Mouse (Mus musculus): ENCODE measurements around the gene Ctsz.

Gene Ctsz

GRCm38 (mm10) chr2:174392554-174392953 is 46.3 kb downstream of the Ctsz start:
- no peak for DNase-seq (ENCODE audit: low spot score)

GRCm38 (mm10) chr2:174391936-174392335 is 46.9 kb downstream of the Ctsz start:
- DNase-seq (ENCODE audit: low spot score), result no peak

GRCm38 (mm10) chr2:174381021-174381420 is 57.8 kb downstream of the Ctsz start:
- no peak for DNase-seq (ENCODE audit: low spot score)
